Mouse (Mus musculus) liver, adult 2 months (tissue): ENCODE data around the gene Ang6.
"Not testable (repeated sequence)": the region's sequence is repeated elsewhere in the genome, so short reads cannot be mapped to it uniquely, and the experiment has no call there.

ENCODE experiments used
- CTCF ChIP-seq: fragments of 200-500 bp; IDR thresholded peaks from 2 replicates; pipeline ENCODE4 v1.5.1; 2011; ENCODE audit warnings: low read depth, low read length, control low read depth
- POLR2A ChIP-seq: fragments of 200-500 bp; IDR thresholded peaks from 2 replicates; pipeline ENCODE4 v1.6.1; 2011; ENCODE audit warnings: low read length, control low read depth; ENCODE audit not compliant: insufficient read depth; ENCODE audit errors: extremely low read depth

- not testable (repeated sequence) for TF ChIP-seq CTCF, POLR2A
Observed at GRCm38 (mm10) chr14:43998455-43999000, 3.5 kb downstream of the Ang6 start.
